Mouse (Mus musculus) hindbrain, postnatal 0 days (tissue): Measurements from ENCODE around the gene Slc22a14. TPM values are rescaled to one million over a fixed set of nuclear protein-coding genes. Genes with fewer than 3 reads are reported as not detected.

Experiments used
- ATAC-seq: fragments of 200-750 bp; cut with Nextera tagmentation; 2 replicates; pipeline ENCODE4 v1.8.0; 2017; ENCODE audit warnings: mild to moderate bottlenecking, moderate TSS enrichment, moderate library complexity
- DNase-seq: peaks from one replicate; pipeline ENCODE4 v3.0.0-alpha.2; 2015; ENCODE audit warnings: low spot score
- H3K27ac ChIP-seq: fragments of 300-500 bp; sonication (generic); 2 replicates; pipeline ENCODE4 v1.5.1; 2014; ENCODE audit warnings: mild to moderate bottlenecking
- H3K27me3 ChIP-seq: fragments of 300-500 bp; sonication (generic); 2 replicates; pipeline ENCODE4 v1.6.1; 2014; ENCODE audit warnings: low read length, mixed read lengths; ENCODE audit not compliant: insufficient read depth
- H3K36me3 ChIP-seq: fragments of 300-500 bp; sonication (generic); 2 replicates; pipeline ENCODE4 v1.6.1; 2014; ENCODE audit warnings: low read length, mixed read lengths; ENCODE audit not compliant: insufficient read depth
- H3K4me1 ChIP-seq: fragments of 300-500 bp; sonication (generic); 2 replicates; pipeline ENCODE4 v1.6.1; 2014; ENCODE audit warnings: antibody characterized with exemption, low read length, mixed read lengths; ENCODE audit not compliant: insufficient read depth
- H3K4me2 ChIP-seq: fragments of 300-500 bp; sonication (generic); 2 replicates; pipeline ENCODE4 v1.6.1; 2014; ENCODE audit warnings: low read depth, mild to moderate bottlenecking, low read length, moderate library complexity, mixed read lengths
- H3K4me3 ChIP-seq: fragments of 300-500 bp; sonication (generic); 2 replicates; pipeline ENCODE4 v1.5.1; 2014; ENCODE audit warnings: low read length
- H3K9ac ChIP-seq: fragments of 300-500 bp; sonication (generic); replicated peaks from 2 replicates; pipeline ENCODE4 v1.6.1; 2014; ENCODE audit warnings: mild to moderate bottlenecking, low read length, moderate library complexity, mixed read lengths
- H3K9me3 ChIP-seq: fragments of 300-500 bp; sonication (generic); 2 replicates; pipeline ENCODE4 v1.6.1; 2016; ENCODE audit warnings: low read length, mixed read lengths
- CTCF ChIP-seq: IDR thresholded peaks from 2 replicates; pipeline ENCODE4 v1.5.1; 2016; ENCODE audit warnings: antibody characterized with exemption, control low read depth, low read depth
- WGBS: fragments of 180-500 bp; shearing (Covaris S2); extraction: QIAGEN DNeasy Blood & Tissue Kit; methylation state at CpG from one replicate; pipeline ENCODE4 v1.1.7; 2014; 5-methylcytosine and 5-hydroxymethylcytosine counted together
- polyA plus RNA-seq: library from polyadenylated mRNA; unstranded; fragments of >200 nt; fragmentation: Nextera tagmentation; extraction: Ambion mirVana; gene quantifications from 2 replicates; pipeline ENCODE4 v1.2.1, GENCODE M21; 2015
- total RNA-seq: library from RNA; depleted of rRNA; stranded (reverse); fragments of >200 nt; gene quantifications from 2 replicates; pipeline ENCODE4 v1.2.3, GENCODE M21; 2014

Gene Slc22a14
- total and polyA plus RNA-seq, 2 experiments from 2014 or later: not detected

DNA sequence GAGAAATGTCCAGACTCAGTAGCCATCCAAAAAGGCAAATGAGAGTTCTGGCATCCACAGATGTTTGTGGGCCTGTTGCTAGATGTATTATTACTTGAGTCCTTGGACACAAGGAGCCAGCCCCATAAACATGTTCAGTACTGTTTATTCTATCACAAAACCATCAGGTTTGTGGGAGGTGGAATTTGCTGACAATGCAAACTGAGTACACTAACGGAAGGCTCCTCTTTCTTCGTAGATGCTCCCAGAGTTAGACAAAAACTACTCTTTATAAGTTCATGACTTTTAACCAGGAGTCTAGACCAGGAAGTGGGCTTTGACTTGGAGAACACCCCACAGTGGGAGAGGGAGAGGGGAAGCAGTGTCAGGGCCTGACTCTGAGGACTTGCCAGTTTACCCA, 197.7 kb downstream of the Slc22a14 start:
- Histone ChIP-seq H3K9me3 (no peaks in the 10 kb centered on the region), H3K9ac (no peak overlapping the region), H3K36me3 (no peaks in the 10 kb centered on the region), H3K27me3 (no peaks in the 10 kb centered on the region), H3K27ac (no peak overlapping the region), H3K4me1 (no peaks in the 10 kb centered on the region), H3K4me3 (no peak overlapping the region), H3K4me2 (no peak overlapping the region)
- no peak for TF ChIP-seq CTCF
- WGBS: 94% methylated on average over 2 of the region's 2 CpGs
- no peak for DNase-seq
- no peak for ATAC-seq

DNA sequence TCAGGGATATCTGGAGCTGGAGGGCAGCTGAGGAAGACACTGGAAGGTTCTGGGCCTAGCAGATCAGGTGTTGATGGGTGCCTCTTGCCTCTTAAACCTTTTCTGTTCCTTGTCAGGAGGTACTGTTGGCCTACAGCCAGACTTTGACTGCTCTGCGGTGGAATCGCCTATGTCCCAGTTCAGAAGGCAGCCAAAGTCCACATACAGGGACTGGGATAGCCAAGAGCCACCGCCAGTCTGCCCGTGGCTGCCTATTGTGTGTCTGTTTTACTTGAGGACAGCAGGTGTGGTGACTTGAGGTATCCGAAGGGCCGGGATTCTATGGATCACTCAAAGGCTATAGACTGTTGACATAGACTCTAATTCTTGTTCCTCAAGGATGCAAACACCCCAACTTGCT, 199.8 kb downstream of the Slc22a14 start:
- no peak overlapping the region for H3K27ac ChIP-seq
- ATAC-seq (no peak), DNase-seq (no peak)
- H3K4me3 ChIP-seq: no peak overlapping the region
- H3K9me3 ChIP-seq: no peaks in the 10 kb centered on the region
- no peak for TF ChIP-seq CTCF
- no peak overlapping the region for H3K4me2 ChIP-seq
- WGBS: 89% methylated on average over 6 of the region's 6 CpGs
- H3K4me1 ChIP-seq: no peaks in the 10 kb centered on the region
- H3K36me3 ChIP-seq: no peaks in the 10 kb centered on the region
- no peak overlapping the region for H3K9ac ChIP-seq
- no peaks in the 10 kb centered on the region for H3K27me3 ChIP-seq

DNA sequence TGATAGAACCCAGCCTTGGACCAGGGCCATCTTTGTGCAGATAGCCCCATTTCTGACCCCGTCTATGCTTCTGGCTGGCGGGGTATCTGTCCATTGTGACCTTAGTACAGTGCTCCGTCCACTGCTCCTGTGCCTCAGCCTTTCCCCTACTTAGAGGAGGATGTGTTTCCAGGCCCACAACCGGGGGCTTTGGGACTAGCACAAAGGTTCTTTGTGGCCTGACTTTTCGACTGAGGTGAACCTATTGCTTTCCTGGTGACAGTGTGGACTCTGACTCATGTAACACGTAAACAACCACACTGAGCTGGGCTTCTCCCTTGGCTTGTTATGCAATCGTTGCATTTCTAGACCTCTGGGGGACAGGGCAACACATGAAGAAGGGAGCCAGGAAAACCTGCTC, 200.6 kb downstream of the Slc22a14 start:
- no peak for TF ChIP-seq CTCF
- WGBS: 86% methylated on average over 7 of the region's 7 CpGs
- no peak for DNase-seq
- Histone ChIP-seq H3K36me3 (no peaks in the 10 kb centered on the region), H3K4me3 (no peak overlapping the region), H3K27me3 (no peaks in the 10 kb centered on the region), H3K4me1 (no peaks in the 10 kb centered on the region), H3K4me2 (no peak overlapping the region), H3K9me3 (no peaks in the 10 kb centered on the region), H3K9ac (no peak overlapping the region), H3K27ac (no peak overlapping the region)
- ATAC-seq: no peak

DNA sequence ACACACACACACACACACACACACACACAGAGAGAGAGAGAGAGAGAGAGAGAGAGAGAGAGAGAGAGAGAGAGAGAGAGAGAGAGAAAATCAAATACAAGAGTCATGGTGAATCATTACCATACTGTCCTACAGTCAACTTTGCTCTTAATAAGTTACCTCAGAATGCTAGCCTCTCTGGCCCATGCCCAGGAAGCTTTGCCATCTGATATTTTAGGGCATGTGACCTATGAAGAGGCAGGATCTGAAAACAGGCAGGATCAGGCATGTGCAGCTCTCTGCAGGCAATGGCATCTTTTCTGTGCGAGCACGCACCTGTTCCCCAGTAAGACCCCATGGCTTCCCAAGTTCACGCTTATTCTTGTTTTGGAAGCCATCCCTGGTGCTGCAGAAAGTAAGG, 204.7 kb downstream of the Slc22a14 start:
- ATAC-seq (no peak), DNase-seq (no peak)
- 86% methylated on average over 3 of the region's 3 CpGs for WGBS
- H3K27ac ChIP-seq: no peak overlapping the region
- H3K27me3 ChIP-seq: no peaks in the 10 kb centered on the region
- no peak for TF ChIP-seq CTCF
- no peaks in the 10 kb centered on the region for H3K9me3 ChIP-seq
- no peak overlapping the region for H3K9ac ChIP-seq
- H3K4me3 ChIP-seq: no peak overlapping the region
- H3K4me1 ChIP-seq: no peaks in the 10 kb centered on the region
- no peaks in the 10 kb centered on the region for H3K36me3 ChIP-seq
- no peak overlapping the region for H3K4me2 ChIP-seq

DNA sequence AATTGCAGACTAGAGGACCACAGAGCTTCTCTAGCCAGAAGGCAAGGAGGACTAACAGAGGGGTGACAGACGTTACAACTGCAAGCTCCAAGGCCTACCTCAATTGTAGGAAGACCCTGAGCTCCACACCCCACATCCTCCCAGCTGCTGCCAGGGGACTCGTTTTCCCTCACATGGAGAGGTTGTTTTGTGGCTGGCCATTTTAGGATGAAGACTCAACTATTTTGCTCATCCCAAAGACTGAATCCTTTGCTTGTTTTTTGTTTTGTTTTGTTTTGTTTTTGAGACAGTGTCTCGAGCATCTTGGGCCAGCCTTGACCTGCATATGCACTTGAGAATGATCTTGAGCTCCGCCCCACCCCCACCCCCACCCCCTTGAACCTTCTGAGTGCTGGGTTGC, 206.5 kb downstream of the Slc22a14 start, which contains the start of gene Gm47289:
Gene Gm47289, plus strand, starts transcription at position 301 of the 400 bp plus-strand sequence.
- WGBS: 62% methylated on average over 4 of the region's 4 CpGs
- ATAC-seq: no peak
- no peak for TF ChIP-seq CTCF
- H3K9ac ChIP-seq: no peak within 1 kb of the TSS
- DNase-seq: no peak
- no peaks in the 10 kb centered on the region for H3K36me3 ChIP-seq
- no peaks in the 10 kb centered on the region for H3K27me3 ChIP-seq
- H3K4me3 ChIP-seq: no peak within 1 kb of the TSS
- no peak within 1 kb of the TSS for H3K27ac ChIP-seq
- no peak within 1 kb of the TSS for H3K4me2 ChIP-seq
- H3K9me3 ChIP-seq: no peaks in the 10 kb centered on the region
- H3K4me1 ChIP-seq: no peaks in the 10 kb centered on the region

DNA sequence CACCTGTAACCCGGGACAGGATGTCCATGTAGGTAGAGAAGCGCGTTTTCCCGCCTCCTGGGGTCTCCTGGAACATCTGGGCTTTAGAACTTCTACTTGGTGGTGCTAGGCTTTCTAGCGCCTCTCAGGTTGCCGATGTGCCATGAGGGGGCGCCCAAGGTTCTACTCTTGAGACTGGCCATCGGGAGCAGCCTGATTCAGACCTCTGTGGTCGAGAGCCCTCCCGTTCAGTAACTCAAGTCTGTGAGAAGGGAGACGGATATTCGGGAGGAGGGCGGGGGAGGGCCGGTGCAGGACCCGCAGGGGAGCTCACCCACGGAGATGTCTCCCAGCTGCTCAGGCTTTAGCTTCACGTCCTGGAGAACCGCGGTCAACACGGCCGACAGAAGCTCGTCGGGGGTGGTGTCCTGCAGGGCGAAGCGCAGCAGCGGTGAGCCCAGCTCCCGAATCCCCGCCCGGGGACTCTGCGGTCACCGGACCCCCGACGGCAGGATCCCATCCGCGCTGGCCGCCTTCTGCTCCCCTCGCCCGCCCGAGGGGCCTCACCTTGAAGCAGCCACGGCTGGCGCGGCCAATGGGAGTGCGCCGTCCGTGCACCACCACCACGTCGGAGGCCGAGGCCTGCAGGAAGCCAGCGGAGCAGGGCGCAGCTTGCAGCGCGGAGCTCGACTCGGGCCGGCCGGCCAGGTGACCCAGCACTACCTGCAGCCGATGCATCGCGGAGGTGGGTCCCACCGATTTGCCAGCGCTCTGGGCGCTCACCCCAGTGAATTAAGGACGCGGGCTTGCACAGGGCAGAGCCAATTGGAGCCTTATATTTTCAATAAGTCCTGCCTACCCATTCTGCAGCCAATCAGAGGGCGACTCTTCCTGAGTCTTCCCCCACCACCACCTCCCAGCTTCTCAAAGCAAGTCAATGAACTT, 208.8 kb downstream of the Slc22a14 start, which contains the start of gene Acaa1b:
Gene Acaa1b, minus strand, starts transcription at position 816 of the 924 bp plus-strand sequence.
- Histone ChIP-seq H3K9me3 (no peaks in the 10 kb centered on the region), H3K4me2 (peak within 1 kb of the TSS; percentile 48), H3K4me3 (peak within 1 kb of the TSS; percentile 39), H3K27ac (no peak within 1 kb of the TSS), H3K27me3 (no peaks in the 10 kb centered on the region), H3K36me3 (no peaks in the 10 kb centered on the region), H3K4me1 (no peaks in the 10 kb centered on the region), H3K9ac (no peak within 1 kb of the TSS; the same call in 1 of the 2 replicates)
- ATAC-seq: peak; percentile 90
- peak; percentile 76 for TF ChIP-seq CTCF
- WGBS: 1% methylated on average over 64 of the region's 65 CpGs
- peak; percentile 89 for DNase-seq

DNA sequence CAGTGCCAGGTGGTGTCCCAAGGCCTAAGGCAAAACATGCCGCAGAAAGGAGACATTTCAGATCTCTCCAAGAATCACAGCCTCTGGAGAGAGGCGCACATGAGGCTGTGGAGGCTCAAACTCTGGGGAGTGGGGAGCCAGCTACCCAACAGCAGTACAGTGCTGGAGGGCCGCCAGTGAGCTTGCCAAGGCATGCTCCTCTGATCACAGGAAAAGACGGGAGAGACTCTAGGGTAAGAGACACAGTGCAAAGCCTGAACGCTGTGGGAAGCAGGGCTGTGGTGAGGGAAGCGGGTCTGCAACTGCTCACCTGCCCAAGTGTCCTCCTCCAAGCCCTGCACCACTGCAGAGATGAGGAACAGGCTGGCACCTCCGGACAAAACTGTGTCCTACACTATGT, 209.5 kb downstream of the Slc22a14 start:
- no peak for ATAC-seq
- WGBS: 61% methylated on average over 7 of the region's 7 CpGs
- no peak overlapping the region for H3K4me2 ChIP-seq
- no peaks in the 10 kb centered on the region for H3K27me3 ChIP-seq
- no peaks in the 10 kb centered on the region for H3K36me3 ChIP-seq
- peak; percentile 6 for DNase-seq
- no peaks in the 10 kb centered on the region for H3K4me1 ChIP-seq
- no peak overlapping the region for H3K27ac ChIP-seq
- H3K9me3 ChIP-seq: no peaks in the 10 kb centered on the region
- no peak overlapping the region for H3K9ac ChIP-seq
- TF ChIP-seq CTCF: no peak
- H3K4me3 ChIP-seq: no peak overlapping the region
